Mouse (Mus musculus): ENCODE results near the gene Gm45713. TPM values are rescaled to one million over a fixed set of nuclear protein-coding genes. Genes with fewer than 3 reads are reported as not detected.

Gene Gm45713
- polyA plus RNA-seq, 1 experiment from 2014 or later: 0.41 TPM

DNA sequence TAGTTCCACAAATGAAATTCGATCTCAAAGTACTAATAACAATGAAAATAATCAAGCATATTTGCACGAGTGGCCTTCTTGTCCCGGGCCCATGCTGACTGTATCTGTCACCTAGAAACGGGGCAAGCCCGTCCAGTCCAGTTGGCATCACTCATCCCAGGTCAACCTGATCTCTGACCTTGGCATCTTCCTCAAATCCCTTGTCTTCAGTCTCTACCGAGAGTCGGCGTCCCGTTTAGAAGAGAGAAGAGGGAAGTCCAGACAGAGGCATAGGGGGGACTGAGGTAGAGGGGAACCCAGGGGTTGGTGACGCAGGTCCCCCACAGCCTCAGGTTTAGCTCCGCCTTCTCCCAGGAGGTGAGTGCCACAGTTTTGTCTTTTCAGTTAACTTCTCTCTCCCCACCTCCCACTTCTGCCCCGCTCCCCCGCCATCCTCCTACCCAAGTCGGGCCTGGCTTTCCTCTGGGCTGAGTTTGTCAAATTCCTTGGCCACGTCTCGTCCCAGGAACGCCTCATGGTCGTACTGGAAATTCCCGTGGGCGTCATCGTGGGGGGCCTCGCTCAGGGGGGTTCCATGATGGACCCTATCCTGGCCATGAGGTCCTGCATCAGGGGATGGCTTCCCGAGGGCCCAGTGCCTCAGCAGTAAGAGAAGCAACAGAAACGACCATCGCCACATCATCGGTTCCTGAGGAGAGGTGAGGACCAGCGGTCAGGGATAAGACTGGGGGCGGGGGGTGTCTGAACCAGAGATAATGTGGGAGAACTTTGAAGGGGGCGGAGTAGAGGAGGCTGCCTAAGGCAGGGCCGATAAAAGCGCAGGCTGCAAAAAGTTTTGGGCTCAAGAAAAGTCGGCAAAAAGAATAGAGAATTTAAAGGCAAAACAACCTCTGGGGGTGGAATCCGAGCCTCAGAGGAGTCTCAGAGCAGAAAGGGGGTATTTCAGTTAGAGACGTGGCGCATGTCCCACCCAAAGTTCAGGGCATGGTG lies 44.7 kb downstream of the Gm45713 start:
- Histone ChIP-seq H3K4me2 (peak overlapping the region; percentile 70), H3K4me3 (ENCODE audit: low read depth, low read length) (peak overlapping the region; percentile 61), H3K9me3 (ENCODE audit: control insufficient read depth, low read length) (no peaks in the 10 kb centered on the region), H3K36me3 (ENCODE audit: control insufficient read depth, insufficient read depth, low read length) (peaks cover 13% of the 10 kb centered on the region), H3K9ac (ENCODE audit: low read depth, low read length) (peak overlapping the region; percentile 66), H3K27ac (ENCODE audit: low read depth, low read length) (peak overlapping the region; percentile 71), H3K4me1 (replicated peaks; ENCODE audit: control insufficient read depth, insufficient read depth, low read length) (peaks cover 23% of the 10 kb centered on the region), H3K27me3 (replicated peaks; ENCODE audit: control insufficient read depth, insufficient read depth, low read length) (no peaks in the 10 kb centered on the region)
- WGBS: 13% methylated on average over 35 of the region's 35 CpGs
- ATAC-seq (replicated peaks; ENCODE audit: low FRiP score): peak; percentile 71
- DNase-seq (ENCODE audit: low spot score): peak; percentile 62

DNA sequence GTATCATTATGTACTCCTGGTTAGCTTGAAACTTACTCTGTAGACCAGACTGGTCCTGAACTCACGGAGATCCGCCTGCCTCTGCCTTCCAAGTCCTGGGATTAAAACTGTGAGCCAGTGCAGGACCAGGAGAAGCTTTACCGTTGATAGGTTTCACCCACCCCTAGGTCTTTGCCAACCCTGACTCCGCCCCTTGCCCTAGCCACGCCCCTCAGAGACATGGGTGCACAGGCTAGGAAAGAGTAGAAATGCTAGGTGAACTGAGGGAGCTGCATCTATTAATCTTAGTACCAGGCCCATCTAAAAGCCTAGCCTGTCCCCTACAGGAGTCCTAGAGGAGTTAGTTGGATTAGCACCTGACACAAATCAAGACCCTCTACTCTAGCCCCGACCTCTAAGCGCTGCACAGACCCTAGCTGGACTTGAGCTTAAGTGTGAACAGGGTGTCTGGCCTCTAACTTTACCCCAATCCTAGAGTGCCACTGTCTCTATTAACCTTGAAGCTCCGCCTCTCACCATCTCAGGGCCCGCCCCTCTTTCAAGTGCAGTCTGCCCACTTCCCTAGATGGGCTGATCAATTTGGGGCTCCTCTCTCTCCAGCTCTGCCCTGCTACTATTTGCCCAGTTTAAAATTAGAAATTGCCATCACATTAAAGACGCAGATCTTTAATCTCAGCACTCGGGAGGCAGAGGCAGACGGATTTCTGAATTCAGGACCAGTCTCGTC lies 45.6 kb downstream of the Gm45713 start:
- Histone ChIP-seq H3K4me3 (ENCODE audit: low read depth, low read length) (peak overlapping the region; percentile 61), H3K9ac (ENCODE audit: low read depth, low read length) (peak overlapping the region; percentile 66; the same call in 1 of the 2 replicates), H3K36me3 (ENCODE audit: control insufficient read depth, insufficient read depth, low read length) (peaks cover 17% of the 10 kb centered on the region), H3K4me1 (replicated peaks; ENCODE audit: control insufficient read depth, insufficient read depth, low read length) (peaks cover 23% of the 10 kb centered on the region), H3K9me3 (ENCODE audit: control insufficient read depth, low read length) (no peaks in the 10 kb centered on the region), H3K27me3 (replicated peaks; ENCODE audit: control insufficient read depth, insufficient read depth, low read length) (no peaks in the 10 kb centered on the region), H3K27ac (ENCODE audit: low read depth, low read length) (peak overlapping the region; percentile 71), H3K4me2 (peak overlapping the region; percentile 70)
- ATAC-seq (replicated peaks; ENCODE audit: low FRiP score) (peak; percentile 21; the same call in 1 of the 2 replicates), DNase-seq (ENCODE audit: low spot score) (no peak)
- 58% methylated on average over 13 of the region's 13 CpGs for WGBS

DNA sequence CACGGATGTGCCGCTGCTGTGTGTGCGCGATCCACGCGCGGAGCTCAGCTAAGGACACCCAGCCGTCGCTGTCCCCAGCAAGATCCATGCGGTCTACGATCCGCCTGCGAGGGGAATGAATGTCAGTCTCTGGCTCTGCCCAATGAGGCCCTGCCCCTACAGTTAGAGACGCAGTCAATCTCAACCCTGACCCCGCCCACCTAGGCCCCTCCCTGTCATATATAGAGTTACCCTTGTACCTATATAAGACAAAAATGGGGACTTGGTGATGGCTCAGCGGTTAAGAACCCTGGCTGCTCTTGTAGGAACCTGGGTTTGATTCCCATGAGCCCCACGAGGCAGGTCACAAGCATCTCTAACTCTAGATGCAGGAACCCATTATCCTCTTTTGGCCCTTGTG lies 47.4 kb downstream of the Gm45713 start:
- H3K4me1 ChIP-seq (replicated peaks; ENCODE audit: control insufficient read depth, insufficient read depth, low read length): peaks cover 23% of the 10 kb centered on the region
- H3K9me3 ChIP-seq (ENCODE audit: control insufficient read depth, low read length): no peaks in the 10 kb centered on the region
- peaks cover 20% of the 10 kb centered on the region for H3K36me3 ChIP-seq (ENCODE audit: control insufficient read depth, insufficient read depth, low read length)
- ATAC-seq (replicated peaks; ENCODE audit: low FRiP score) (no peak), DNase-seq (ENCODE audit: low spot score) (no peak)
- no peak overlapping the region for H3K27ac ChIP-seq (ENCODE audit: low read depth, low read length)
- no peaks in the 10 kb centered on the region for H3K27me3 ChIP-seq (replicated peaks; ENCODE audit: control insufficient read depth, insufficient read depth, low read length)
- WGBS: 91% methylated on average over 17 of the region's 17 CpGs
- H3K4me2 ChIP-seq: no peak overlapping the region
- no peak overlapping the region for H3K9ac ChIP-seq (ENCODE audit: low read depth, low read length)
- no peak overlapping the region for H3K4me3 ChIP-seq (ENCODE audit: low read depth, low read length)

DNA sequence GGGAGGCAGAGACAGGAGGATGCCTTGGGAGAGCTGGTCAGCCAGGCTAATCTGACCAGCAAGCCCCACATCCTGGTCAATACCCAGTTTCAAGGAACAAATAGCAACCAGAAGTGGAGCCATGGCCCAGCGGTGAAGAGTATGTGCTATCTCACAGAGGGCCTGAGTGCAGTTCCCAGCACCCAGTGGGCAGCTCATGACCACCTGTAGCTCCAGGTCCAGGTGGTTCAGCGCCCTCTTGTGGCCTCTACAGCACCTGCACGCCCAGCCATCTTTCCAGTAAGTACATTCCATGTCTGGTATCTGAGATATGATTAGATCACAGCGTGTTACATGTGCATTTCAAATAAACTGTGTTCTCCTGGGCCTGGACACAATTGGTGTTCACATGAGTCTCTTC lies 49.9 kb downstream of the Gm45713 start:
- H3K36me3 ChIP-seq (ENCODE audit: control insufficient read depth, insufficient read depth, low read length): peaks cover 20% of the 10 kb centered on the region
- ATAC-seq (replicated peaks; ENCODE audit: low FRiP score) (no peak), DNase-seq (ENCODE audit: low spot score) (no peak)
- no peak overlapping the region for H3K4me2 ChIP-seq
- no peak overlapping the region for H3K9ac ChIP-seq (ENCODE audit: low read depth, low read length)
- 75% methylated on average over 4 of the region's 4 CpGs for WGBS
- H3K4me3 ChIP-seq (ENCODE audit: low read depth, low read length): no peak overlapping the region
- H3K27me3 ChIP-seq (replicated peaks; ENCODE audit: control insufficient read depth, insufficient read depth, low read length): no peaks in the 10 kb centered on the region
- H3K9me3 ChIP-seq (ENCODE audit: control insufficient read depth, low read length): no peaks in the 10 kb centered on the region
- no peak overlapping the region for H3K27ac ChIP-seq (ENCODE audit: low read depth, low read length)
- H3K4me1 ChIP-seq (replicated peaks; ENCODE audit: control insufficient read depth, insufficient read depth, low read length): peaks cover 20% of the 10 kb centered on the region

DNA sequence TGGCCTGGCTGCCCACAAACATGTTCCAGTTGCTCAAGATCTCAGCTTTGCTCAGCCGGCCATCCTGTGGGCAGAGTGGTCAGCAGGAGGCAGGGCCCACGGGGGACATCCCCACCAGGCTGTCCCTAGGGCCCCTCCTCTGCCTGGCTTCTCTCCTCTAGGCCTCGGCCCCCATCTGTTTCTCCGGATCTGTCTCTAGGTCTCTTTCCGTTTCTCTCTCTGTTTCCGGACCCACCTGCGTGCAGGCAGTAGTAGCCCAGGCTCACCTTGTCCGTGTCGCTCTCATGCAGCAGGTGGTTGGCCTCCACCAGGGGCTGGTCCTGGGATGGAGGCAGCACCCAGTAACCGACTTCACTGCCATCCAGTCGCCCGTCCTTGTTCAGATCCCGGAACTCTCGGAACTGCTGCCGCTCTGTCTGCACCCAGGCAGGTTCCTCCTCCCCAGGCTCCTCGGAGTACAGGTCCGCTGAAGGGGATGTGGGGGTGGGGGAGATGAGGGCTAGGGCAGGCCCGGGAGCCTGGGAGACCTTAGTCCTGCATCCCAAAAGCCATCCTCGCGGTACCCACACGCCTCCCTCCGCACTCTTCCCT lies 52.6 kb downstream of the Gm45713 start:
- Histone ChIP-seq H3K4me2 (peak overlapping the region; percentile 66), H3K27ac (ENCODE audit: low read depth, low read length) (peak overlapping the region; percentile 67; the same call in 1 of the 2 replicates), H3K4me3 (ENCODE audit: low read depth, low read length) (peak overlapping the region; percentile 24), H3K4me1 (replicated peaks; ENCODE audit: control insufficient read depth, insufficient read depth, low read length) (peaks cover 10% of the 10 kb centered on the region), H3K36me3 (ENCODE audit: control insufficient read depth, insufficient read depth, low read length) (peaks cover 20% of the 10 kb centered on the region), H3K9me3 (ENCODE audit: control insufficient read depth, low read length) (no peaks in the 10 kb centered on the region), H3K9ac (ENCODE audit: low read depth, low read length) (peak overlapping the region; percentile 38; the same call in 1 of the 2 replicates), H3K27me3 (replicated peaks; ENCODE audit: control insufficient read depth, insufficient read depth, low read length) (no peaks in the 10 kb centered on the region)
- whole genome bisulfite sequencing: 60% methylated on average over 22 of the region's 22 CpGs
- DNase-seq (ENCODE audit: low spot score) (no peak), ATAC-seq (replicated peaks; ENCODE audit: low FRiP score) (0 out of 2 replicates have a peak, but pooled peaks have one; percentile 9)

DNA sequence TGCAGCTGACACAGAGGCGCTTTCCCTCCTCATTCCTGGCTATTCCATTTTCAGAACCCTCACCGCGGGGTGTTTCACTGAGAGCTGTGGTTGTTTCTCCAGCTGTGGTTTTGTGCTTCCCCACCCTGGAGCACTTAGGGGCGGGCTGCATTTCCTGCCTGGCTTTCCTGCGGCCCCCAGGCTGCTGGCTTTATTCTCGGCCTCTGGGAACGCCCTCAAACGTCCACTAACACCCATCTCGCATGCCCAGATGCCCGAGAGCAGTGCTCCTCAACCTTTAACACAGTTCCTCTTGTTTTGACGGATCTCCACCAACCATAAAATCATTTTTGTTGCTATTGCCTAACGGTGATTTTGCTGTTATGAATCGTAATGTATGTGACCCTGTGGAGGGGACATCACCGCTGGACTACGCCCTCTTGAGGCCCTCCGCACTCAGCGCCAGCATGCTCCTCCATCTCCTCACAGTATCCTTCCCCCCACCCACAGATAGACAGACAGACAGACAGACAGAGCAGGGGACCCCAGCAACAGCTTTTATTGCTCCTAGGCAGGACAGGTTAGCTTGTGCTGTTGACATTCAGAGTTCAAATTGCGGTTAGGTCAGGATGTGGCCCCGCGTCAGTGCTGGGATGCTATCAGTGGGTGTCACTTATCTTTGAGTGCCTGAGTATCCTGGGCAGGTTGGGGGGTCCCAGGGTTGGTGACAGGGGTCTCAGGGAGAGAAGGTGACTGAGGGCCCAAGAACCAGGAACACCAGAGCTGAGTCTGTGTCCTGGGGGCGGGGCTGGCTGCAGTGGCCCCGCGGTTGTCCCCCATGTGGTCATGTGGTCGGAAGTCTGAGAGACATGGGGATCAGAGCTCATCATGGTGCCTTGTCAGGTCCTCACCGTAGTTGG lies 53.4 kb downstream of the Gm45713 start:
- peak; percentile 42 for ATAC-seq (replicated peaks; ENCODE audit: low FRiP score)
- peaks cover 22% of the 10 kb centered on the region for H3K36me3 ChIP-seq (ENCODE audit: control insufficient read depth, insufficient read depth, low read length)
- peak overlapping the region; percentile 67 for H3K27ac ChIP-seq (ENCODE audit: low read depth, low read length)
- 40% methylated on average over 25 of the region's 25 CpGs for WGBS
- H3K9ac ChIP-seq (ENCODE audit: low read depth, low read length): peak overlapping the region; percentile 46
- peak overlapping the region; percentile 24 for H3K4me3 ChIP-seq (ENCODE audit: low read depth, low read length)
- peak overlapping the region; percentile 66 for H3K4me2 ChIP-seq
- no peaks in the 10 kb centered on the region for H3K9me3 ChIP-seq (ENCODE audit: control insufficient read depth, low read length)
- DNase-seq (ENCODE audit: low spot score): peak; percentile 56
- peaks cover 10% of the 10 kb centered on the region for H3K4me1 ChIP-seq (replicated peaks; ENCODE audit: control insufficient read depth, insufficient read depth, low read length)
- no peaks in the 10 kb centered on the region for H3K27me3 ChIP-seq (replicated peaks; ENCODE audit: control insufficient read depth, insufficient read depth, low read length)

DNA sequence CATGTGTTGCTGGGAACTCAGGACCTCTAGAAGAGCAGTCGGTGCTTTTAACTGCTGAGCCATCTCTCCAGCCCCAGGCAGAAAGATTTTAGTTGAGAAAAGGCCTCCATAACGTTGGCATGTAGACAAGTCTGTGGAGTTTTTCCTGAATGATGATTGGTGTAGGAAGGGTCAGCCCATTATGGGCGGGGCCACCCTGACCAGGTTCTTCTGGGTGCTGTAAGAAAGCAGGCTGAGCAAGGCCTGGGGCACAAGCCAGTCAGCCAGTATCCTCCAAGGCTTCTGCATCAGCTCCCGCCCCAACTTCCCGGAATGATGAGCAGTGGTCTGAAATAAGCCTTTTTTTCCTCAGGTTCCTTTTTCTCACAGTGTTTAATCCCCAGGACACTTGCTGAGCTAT lies 55.0 kb downstream of the Gm45713 start:
- Histone ChIP-seq H3K4me1 (replicated peaks; ENCODE audit: control insufficient read depth, insufficient read depth, low read length) (peaks cover 10% of the 10 kb centered on the region), H3K9ac (ENCODE audit: low read depth, low read length) (no peak overlapping the region), H3K27me3 (replicated peaks; ENCODE audit: control insufficient read depth, insufficient read depth, low read length) (no peaks in the 10 kb centered on the region), H3K9me3 (ENCODE audit: control insufficient read depth, low read length) (no peaks in the 10 kb centered on the region), H3K27ac (ENCODE audit: low read depth, low read length) (peak overlapping the region; percentile 10; the same call in 1 of the 2 replicates), H3K4me2 (no peak overlapping the region), H3K4me3 (ENCODE audit: low read depth, low read length) (no peak overlapping the region), H3K36me3 (ENCODE audit: control insufficient read depth, insufficient read depth, low read length) (peaks cover 15% of the 10 kb centered on the region)
- DNase-seq (ENCODE audit: low spot score): no peak
- ATAC-seq (replicated peaks; ENCODE audit: low FRiP score): no peak
- WGBS: 62% methylated on average over 5 of the region's 5 CpGs

Data from liver, embryonic 11.5 days (tissue).